Mouse (Mus musculus): ENCODE results near the gene Arnt.
A peak's percentile ranks its signal among the peaks of the same experiment; 100 is the strongest.

- TF ChIP-seq CTCF (IDR thresholded peaks at IDR 0.05; ENCODE audit: control insufficient read depth, insufficient read depth, low read length) = peak; percentile 87
- no peak for TF ChIP-seq POLR2A (IDR thresholded peaks at IDR 0.05; ENCODE audit: borderline replicate concordance, control insufficient read depth, low read depth, low read length)
Measured at GRCm38 (mm10) chr3:95517493-95517898, 83.3 kb downstream of the Arnt start.

Data from bone marrow, adult 2 months (tissue).